Mouse (Mus musculus) G1E (cell line): ENCODE measurements at regions not wholly inside any gene's neighbourhood (a gene's known extent, or its start where the extent isn't known, plus 50 kb on each side); places are given as distances from the start of the nearest gene placed in this dataset.

Experiments
- CTCF ChIP-seq: IDR thresholded peaks from 2 replicates; pipeline ENCODE4 v1.5.1; 2012; ENCODE audit warnings: low read depth, low read length, inconsistent platforms, mixed read lengths
- GATA1 ChIP-seq: IDR thresholded peaks from 2 replicates; pipeline ENCODE4 v1.6.1; 2012; ENCODE audit warnings: borderline replicate concordance, low read length, inconsistent platforms, mixed read lengths
- GATA2 ChIP-seq: IDR thresholded peaks from 2 replicates; pipeline ENCODE4 v1.6.1; 2012; ENCODE audit warnings: low read depth, low read length, inconsistent platforms, borderline replicate concordance
- POLR2AphosphoS5 ChIP-seq: IDR thresholded peaks from 2 replicates; pipeline ENCODE4 v1.6.1; 2012; ENCODE audit warnings: low read depth, low read length, inconsistent platforms; ENCODE audit not compliant: insufficient replicate concordance
- TAL1 ChIP-seq: conservative IDR thresholded peaks from 2 replicates; pipeline ENCODE4 v1.6.1; 2012; ENCODE audit warnings: low read depth, low read length, inconsistent platforms, mixed read lengths

GRCm38 (mm10) chr15:63611161-63611560 is 233.8 kb downstream of the Gsdmc2 start:
- TF ChIP-seq CTCF (no peak), TAL1 (peak; percentile 36; the same call in 1 of the 2 replicates), GATA1 (no peak), POLR2AphosphoS5 (no peak), GATA2 (no peak)
